Mouse (Mus musculus) kidney, postnatal 0 days (tissue): ENCODE measurements around the gene Klk1b5. TPM values are rescaled to one million over a fixed set of nuclear protein-coding genes. Genes with fewer than 3 reads are reported as not detected.
"Not testable (repeated sequence)": the region's sequence is repeated elsewhere in the genome, so short reads cannot be mapped to it uniquely, and the experiment has no call there.

Experiments used
- ATAC-seq: fragments of 200-750 bp; cut with Nextera tagmentation; replicated peaks from 2 replicates; pipeline ENCODE4 v1.8.0; 2017; ENCODE audit warnings: low read depth, moderate number of reproducible peaks, moderate TSS enrichment, moderate library complexity; ENCODE audit not compliant: low FRiP score
- DNase-seq: peaks from one replicate; pipeline ENCODE4 v3.0.0-alpha.2; 2016; ENCODE audit warnings: low spot score
- H3K27ac ChIP-seq: fragments of 300-500 bp; sonication (generic); 2 replicates; pipeline ENCODE4 v1.5.1; 2014; ENCODE audit warnings: mild to moderate bottlenecking
- H3K27me3 ChIP-seq: fragments of 300-500 bp; sonication (generic); 2 replicates; pipeline ENCODE4 v1.6.1; 2014; ENCODE audit warnings: low read length, mixed read lengths; ENCODE audit not compliant: insufficient read depth
- H3K36me3 ChIP-seq: fragments of 300-500 bp; sonication (generic); 2 replicates; pipeline ENCODE4 v1.6.1; 2014; ENCODE audit warnings: low read length, mixed read lengths; ENCODE audit not compliant: insufficient read depth
- H3K4me1 ChIP-seq: fragments of 300-500 bp; sonication (generic); replicated peaks from 2 replicates; pipeline ENCODE4 v1.6.1; 2014; ENCODE audit warnings: antibody characterized with exemption, low read length, mixed read lengths; ENCODE audit not compliant: insufficient read depth
- H3K4me2 ChIP-seq: fragments of 300-500 bp; sonication (generic); 2 replicates; pipeline ENCODE4 v1.6.1; 2014; ENCODE audit warnings: mild to moderate bottlenecking, low read length, moderate library complexity, mixed read lengths
- H3K4me3 ChIP-seq: fragments of 300-500 bp; sonication (generic); replicated peaks from 2 replicates; pipeline ENCODE4 v1.5.1; 2014; ENCODE audit warnings: low read depth, low read length
- H3K9ac ChIP-seq: fragments of 300-500 bp; sonication (generic); 2 replicates; pipeline ENCODE4 v1.6.1; 2014; ENCODE audit warnings: low read depth, low read length
- H3K9me3 ChIP-seq: fragments of 300-500 bp; sonication (generic); replicated peaks from 2 replicates; pipeline ENCODE4 v1.6.1; 2016; ENCODE audit warnings: low read length, inconsistent platforms, mixed read lengths
- CTCF ChIP-seq: IDR thresholded peaks from 2 replicates; pipeline ENCODE4 v1.5.1; 2016; ENCODE audit warnings: antibody characterized with exemption, low read depth, mild to moderate bottlenecking, moderate library complexity
- WGBS: fragments of 180-500 bp; shearing (Covaris S2); extraction: QIAGEN DNeasy Blood & Tissue Kit; methylation state at CpG from one replicate; pipeline ENCODE4 v1.1.7; 2014; 5-methylcytosine and 5-hydroxymethylcytosine counted together
- polyA plus RNA-seq: library from polyadenylated mRNA; unstranded; fragments of >200 nt; fragmentation: Nextera tagmentation; extraction: Ambion mirVana; gene quantifications from 2 replicates; pipeline ENCODE4 v1.2.1, GENCODE M21; 2015

Gene Klk1b5
- polyA plus RNA-seq, 1 experiment from 2014 or later, result 0.33 TPM

GRCm38 (mm10) chr7:44208307-44208706 is 7.4 kb upstream of the Klk1b5 start:
- no peak for DNase-seq
- 76% methylated on average over 3 of the region's 3 CpGs for WGBS

GRCm38 (mm10) chr7:44221601-44222000 is 5.9 kb downstream of the Klk1b5 start:
- H3K27ac ChIP-seq, H3K9ac ChIP-seq, H3K4me1 ChIP-seq, H3K9me3 ChIP-seq, DNase-seq, H3K4me2 ChIP-seq, H3K36me3 ChIP-seq, ATAC-seq, H3K27me3 ChIP-seq, H3K4me3 ChIP-seq: not testable (repeated sequence)
- WGBS, result 75% methylated on average over 8 of the region's 10 CpGs

More at GRCm38 (mm10) chr7:44208307-44208706, 7.4 kb upstream of the Klk1b5 start:
- no peak overlapping the region for H3K9ac ChIP-seq
- H3K4me2 ChIP-seq, result no peak overlapping the region
- no peaks in the 10 kb centered on the region for H3K4me1 ChIP-seq
- no peak overlapping the region for H3K4me3 ChIP-seq
- no peaks in the 10 kb centered on the region for H3K9me3 ChIP-seq
- no peaks in the 10 kb centered on the region for H3K27me3 ChIP-seq
- H3K27ac ChIP-seq, result no peak overlapping the region
- TF ChIP-seq CTCF, result no peak
- ATAC-seq, result no peak
- H3K36me3 ChIP-seq, result no peaks in the 10 kb centered on the region

DNA sequence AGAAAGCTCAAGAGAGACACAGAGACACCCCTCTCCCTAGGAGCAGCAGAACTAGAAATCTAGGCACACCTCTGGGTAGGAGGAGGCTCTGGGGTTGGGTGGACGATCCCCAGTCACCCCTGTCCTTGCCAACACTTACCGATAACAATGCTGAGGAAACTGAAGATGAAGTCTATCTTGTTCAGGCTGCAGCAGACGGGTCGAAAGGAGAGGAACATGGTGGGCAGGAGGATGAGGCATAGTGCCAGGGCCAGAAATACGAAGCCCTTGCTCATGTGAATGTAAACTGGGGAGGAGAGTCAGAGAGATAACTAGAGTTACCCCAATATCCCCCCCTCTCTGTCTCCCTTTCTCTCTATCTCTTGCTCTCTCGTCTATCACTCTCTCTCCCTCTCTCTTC is 6.6 kb downstream of the Klk1b5 start:
- 82% methylated on average over 6 of the region's 6 CpGs for WGBS
- not testable (repeated sequence) for DNase-seq, H3K4me1 ChIP-seq, H3K9ac ChIP-seq, H3K27me3 ChIP-seq, H3K36me3 ChIP-seq, ATAC-seq, H3K4me3 ChIP-seq, H3K9me3 ChIP-seq, H3K27ac ChIP-seq, H3K4me2 ChIP-seq

- DNase-seq (no peak), ATAC-seq (no peak)
- H3K27me3 ChIP-seq, result no peaks in the 10 kb centered on the region
- TF ChIP-seq CTCF, result no peak
- H3K9ac ChIP-seq, result no peak within 1 kb of the TSS
- H3K4me2 ChIP-seq, result no peak within 1 kb of the TSS
- H3K36me3 ChIP-seq, result no peaks in the 10 kb centered on the region
- H3K27ac ChIP-seq, result no peak within 1 kb of the TSS
- 13% methylated on average over 1 of the region's 1 CpGs for WGBS
- H3K4me1 ChIP-seq, result no peaks in the 10 kb centered on the region
- no peak within 1 kb of the TSS for H3K4me3 ChIP-seq
- H3K9me3 ChIP-seq, result no peaks in the 10 kb centered on the region
Measured at GRCm38 (mm10) chr7:44225076-44225475, 9.3 kb downstream of the Klk1b5 start, which contains the start of gene Klk1. Gene Klk1, plus strand, starts transcription at chr7:44225360.

GRCm38 (mm10) chr7:44235909-44236308 is 20.2 kb downstream of the Klk1b5 start, which contains the start of gene Gm36864:
Gene Gm36864, plus strand, starts transcription at chr7:44236177.
- H3K4me3 ChIP-seq, result no peak within 1 kb of the TSS
- H3K9ac ChIP-seq, result no peak within 1 kb of the TSS
- no peaks in the 10 kb centered on the region for H3K27me3 ChIP-seq
- 67% methylated on average over 3 of the region's 3 CpGs for WGBS
- ATAC-seq, result no peak
- no peaks in the 10 kb centered on the region for H3K36me3 ChIP-seq
- DNase-seq, result no peak
- H3K4me1 ChIP-seq, result no peaks in the 10 kb centered on the region
- H3K9me3 ChIP-seq, result no peaks in the 10 kb centered on the region
- no peak within 1 kb of the TSS for H3K4me2 ChIP-seq
- TF ChIP-seq CTCF, result no peak
- no peak within 1 kb of the TSS for H3K27ac ChIP-seq

GRCm38 (mm10) chr7:44239913-44240312 is 24.2 kb downstream of the Klk1b5 start:
- Histone ChIP-seq H3K4me2 (no peak overlapping the region), H3K27me3 (no peaks in the 10 kb centered on the region), H3K27ac (no peak overlapping the region), H3K9me3 (no peaks in the 10 kb centered on the region), H3K4me1 (no peaks in the 10 kb centered on the region), H3K4me3 (no peak overlapping the region), H3K36me3 (no peaks in the 10 kb centered on the region), H3K9ac (no peak overlapping the region)
- DNase-seq (no peak), ATAC-seq (no peak)
- 63% methylated on average over 2 of the region's 2 CpGs for WGBS
- TF ChIP-seq CTCF, result no peak

DNA sequence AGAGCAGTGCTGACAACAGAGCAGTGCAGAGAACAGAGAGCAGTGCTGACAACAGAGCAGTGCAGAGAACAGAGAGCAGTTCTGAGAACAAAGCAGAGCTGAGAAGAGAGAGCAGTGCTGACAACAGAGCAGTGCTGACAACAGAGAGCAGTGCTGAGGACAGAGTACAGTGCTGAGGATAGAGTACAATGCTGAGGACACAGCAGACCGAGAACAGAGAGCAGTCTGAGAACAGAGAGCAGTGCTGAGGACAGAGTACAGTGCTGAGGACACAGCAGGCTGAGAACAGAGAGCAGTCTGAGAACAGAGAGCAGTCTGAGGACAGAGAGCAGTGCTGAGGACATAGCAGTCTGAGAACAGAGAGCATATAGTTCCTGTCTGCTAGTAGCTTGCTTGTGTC is 25.0 kb downstream of the Klk1b5 start:
- Histone ChIP-seq H3K4me2 (no peak overlapping the region), H3K36me3 (no peaks in the 10 kb centered on the region), H3K9me3 (no peaks in the 10 kb centered on the region), H3K4me1 (peaks cover 6% of the 10 kb centered on the region; the same call in 1 of the 2 replicates), H3K9ac (no peak overlapping the region), H3K27ac (no peak overlapping the region), H3K27me3 (no peaks in the 10 kb centered on the region), H3K4me3 (no peak overlapping the region)
- ATAC-seq, result no peak
- 41% methylated on average over 1 of the region's 1 CpGs for WGBS
- DNase-seq, result no peak
- TF ChIP-seq CTCF, result no peak
